Mouse (Mus musculus) urinary bladder, adult 2 months (tissue): Measurements from ENCODE around the gene D230025D16Rik. TPM values are rescaled to one million over a fixed set of nuclear protein-coding genes. Genes with fewer than 3 reads are reported as not detected.
"Not testable (repeated sequence)": the region's sequence is repeated elsewhere in the genome, so short reads cannot be mapped to it uniquely, and the experiment has no call there.

Experiments
- DNase-seq: peaks from one replicate; pipeline ENCODE4 v3.0.0; 2022; ENCODE audit warnings: low spot score
- polyA plus RNA-seq: library from polyadenylated mRNA; depleted of rRNA; stranded (reverse); fragments of >200 nt; gene quantifications from 2 replicates; pipeline ENCODE4 v1.2.3, GENCODE M21; 2012; rRNA removed

Gene D230025D16Rik
- 25.3 and 28.5 TPM in 2 replicates for polyA plus RNA-seq

DNA sequence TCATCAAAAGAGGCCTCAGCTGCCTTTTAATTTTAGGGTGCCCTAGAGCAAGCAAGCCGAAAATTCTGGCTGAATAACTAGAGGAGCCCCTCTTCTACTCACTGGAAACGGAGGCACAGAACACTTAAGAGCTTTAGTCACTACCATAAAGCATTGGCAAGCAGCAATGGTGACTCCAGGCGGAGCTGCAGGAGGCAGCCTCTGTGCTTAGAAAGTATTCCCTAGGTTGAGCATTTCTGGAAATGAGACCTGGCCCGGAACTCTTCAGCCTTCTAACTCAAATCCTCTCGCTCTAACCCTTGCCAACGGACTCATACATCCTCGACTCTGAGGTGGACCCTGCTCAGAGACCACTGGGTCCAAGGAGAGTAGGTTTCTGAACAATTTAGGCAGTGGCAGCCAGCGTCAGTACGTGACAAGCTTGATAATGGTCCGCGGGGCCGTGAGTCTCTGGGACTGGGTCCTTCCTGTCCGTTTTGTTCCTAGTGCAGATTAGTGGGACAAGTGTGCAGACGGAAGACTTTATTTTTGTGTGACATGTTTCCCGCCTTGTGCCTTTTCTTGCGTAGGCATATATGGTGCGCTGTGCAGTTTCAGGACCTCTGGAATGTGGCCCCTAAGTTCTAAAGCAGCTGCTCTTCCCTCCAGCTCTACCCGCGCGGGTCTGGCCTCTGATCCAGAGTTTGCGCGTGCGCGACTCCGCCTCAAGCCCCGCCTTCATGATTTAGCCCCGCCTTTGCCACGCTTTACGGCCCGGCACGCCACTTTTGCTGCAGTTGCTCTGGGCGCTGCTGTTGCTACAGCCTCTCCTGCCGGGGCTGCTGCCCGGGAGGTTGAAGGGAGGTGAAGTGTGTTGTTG, at the start of gene D230025D16Rik:
Gene D230025D16Rik (plus strand): TSS at position 733 of the 859 bp plus-strand sequence.
- peak; percentile 91 for DNase-seq

GRCm38 (mm10) chr8:105175287-105175686, 49.7 kb upstream of the D230025D16Rik start:
- DNase-seq, result not testable (repeated sequence)

DNA sequence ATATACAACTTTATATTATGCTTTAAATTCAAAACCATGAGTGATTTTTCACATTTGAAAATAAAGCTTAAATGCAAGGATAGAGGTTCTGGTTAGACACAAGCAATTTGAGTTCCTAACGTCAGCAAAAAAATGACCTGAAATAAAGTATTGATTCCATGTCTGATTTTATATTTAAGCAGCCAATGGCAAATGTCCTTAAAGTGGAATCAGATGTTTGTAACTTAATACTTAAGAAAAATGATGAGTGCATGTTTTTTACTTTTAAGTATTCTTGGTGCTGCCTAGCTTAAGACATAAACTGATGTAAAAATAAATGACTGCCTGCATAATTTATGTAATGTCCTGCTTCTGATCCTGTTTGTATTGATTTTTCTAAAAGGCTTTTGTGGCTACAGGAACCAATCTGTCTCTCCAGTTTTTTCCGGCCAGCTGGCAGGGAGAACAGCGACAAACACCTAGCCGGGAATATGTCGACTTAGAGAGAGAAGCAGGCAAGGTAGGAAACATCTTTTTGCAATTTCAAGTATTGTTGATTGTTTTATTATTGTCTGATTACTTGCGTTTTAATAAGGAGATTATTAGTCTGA, 46.6 kb upstream of the D230025D16Rik start:
- no peak for DNase-seq

DNA sequence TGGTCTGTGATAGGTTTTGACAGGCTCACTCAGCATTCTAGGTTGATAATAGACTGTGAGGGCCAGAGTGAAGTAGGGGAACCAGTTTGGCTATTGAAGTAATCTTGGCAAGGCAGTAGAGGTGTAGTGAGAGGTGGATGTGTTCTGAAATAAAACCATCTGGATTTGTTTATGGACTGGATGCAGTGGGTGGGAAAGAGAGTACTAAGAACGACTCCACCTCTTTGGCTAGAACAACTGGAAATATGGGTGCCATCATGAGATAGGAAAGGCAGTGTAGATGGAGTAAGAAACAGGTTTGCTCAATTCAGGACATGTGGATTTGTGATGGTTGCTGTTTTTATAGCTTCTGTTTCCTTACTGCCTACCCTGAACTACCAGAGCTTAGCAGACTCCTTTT, 42.7 kb upstream of the D230025D16Rik start:
- DNase-seq, result no peak

DNA sequence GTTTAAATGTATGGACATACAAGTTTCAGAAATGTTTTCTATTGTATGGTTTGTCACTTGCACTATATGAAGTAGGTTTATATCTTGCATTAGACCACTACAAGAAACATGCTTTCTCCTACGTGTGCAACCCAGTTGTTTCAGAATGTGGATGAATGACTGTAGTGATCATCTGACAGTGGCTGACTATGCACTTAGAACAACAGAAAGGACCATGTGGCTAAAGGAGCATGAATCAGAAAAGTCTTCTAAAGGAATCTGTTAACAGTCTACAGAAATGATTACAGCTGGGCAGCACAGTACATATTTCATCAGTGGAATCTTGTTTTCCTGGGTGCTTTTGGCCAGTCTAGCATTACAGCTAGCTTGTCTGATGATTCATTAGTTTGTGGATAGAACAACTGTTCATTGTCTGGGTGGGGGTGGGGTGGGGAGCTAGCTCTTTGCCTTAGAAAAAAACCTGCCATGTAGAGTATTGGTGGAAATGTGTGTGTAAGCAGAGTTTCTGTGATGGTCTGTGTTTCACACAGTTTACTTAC, 38.4 kb upstream of the D230025D16Rik start:
- no peak for DNase-seq

DNA sequence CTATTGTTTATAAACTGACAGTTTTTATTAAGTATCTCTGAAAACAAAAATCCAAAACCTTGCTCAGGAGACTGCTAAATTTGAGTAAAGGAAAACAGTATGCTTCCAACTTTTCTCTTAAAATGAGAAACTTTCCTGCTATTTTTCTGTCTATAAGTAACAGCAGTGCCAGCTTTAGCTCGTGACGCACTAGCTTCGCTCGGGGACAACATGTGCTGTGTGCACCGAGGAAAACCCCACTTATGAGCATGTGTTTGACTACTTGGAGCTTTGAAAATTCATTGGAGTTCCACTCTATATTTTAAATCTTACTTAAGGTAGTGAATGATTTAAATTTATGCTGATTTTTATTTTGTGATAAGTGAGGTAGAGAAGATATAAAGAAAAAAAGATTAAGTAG, 32.8 kb upstream of the D230025D16Rik start:
- DNase-seq, result no peak

DNA sequence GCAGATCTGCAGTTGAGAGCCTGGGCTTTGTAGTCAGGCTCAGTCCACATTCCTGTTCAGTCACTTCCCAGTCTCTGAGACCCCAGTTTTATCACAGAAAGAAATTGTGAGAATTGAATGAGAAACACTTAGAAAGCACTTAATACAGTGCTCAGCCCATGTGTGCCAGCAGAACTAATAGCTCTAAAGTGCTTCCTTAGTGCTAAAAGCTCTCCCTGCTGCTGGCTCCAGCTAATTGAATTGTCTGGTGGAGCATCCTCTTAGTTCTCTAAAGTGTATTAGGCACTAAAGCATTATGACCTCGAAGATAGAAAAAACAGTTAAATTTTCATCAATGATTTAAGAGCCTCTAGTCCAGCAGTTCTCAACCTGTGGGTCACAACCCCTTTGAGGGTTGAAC, 19.2 kb upstream of the D230025D16Rik start:
- no peak for DNase-seq

DNA sequence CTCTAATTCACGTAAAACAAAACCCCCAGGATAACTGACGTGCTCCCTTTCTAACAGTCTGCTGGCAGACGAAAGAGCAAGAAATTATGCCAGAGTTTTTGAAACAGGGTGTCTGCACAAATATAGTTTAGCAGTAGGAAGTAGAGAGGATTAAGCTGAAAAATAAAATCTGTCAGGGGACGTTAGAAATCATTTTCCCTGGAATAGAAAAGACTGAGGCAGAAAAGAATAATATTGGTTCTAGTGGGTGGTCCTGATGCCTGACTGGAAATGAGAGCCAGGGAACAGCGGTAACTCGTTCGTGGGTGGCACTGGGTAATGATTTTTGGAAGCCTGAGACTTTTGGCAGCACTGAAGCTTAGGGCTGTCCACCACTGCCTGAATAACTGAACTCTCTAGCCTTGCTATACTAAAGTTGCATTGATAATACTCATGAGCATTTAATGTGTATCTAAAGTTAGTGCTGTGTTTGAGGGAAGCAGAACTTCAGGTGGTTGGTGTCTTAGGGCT, 18.1 kb upstream of the D230025D16Rik start:
- no peak for DNase-seq

GRCm38 (mm10) chr8:105207675-105208273, 17.2 kb upstream of the D230025D16Rik start:
- no peak for DNase-seq

GRCm38 (mm10) chr8:105209153-105210110, 15.5 kb upstream of the D230025D16Rik start:
- no peak for DNase-seq

DNA sequence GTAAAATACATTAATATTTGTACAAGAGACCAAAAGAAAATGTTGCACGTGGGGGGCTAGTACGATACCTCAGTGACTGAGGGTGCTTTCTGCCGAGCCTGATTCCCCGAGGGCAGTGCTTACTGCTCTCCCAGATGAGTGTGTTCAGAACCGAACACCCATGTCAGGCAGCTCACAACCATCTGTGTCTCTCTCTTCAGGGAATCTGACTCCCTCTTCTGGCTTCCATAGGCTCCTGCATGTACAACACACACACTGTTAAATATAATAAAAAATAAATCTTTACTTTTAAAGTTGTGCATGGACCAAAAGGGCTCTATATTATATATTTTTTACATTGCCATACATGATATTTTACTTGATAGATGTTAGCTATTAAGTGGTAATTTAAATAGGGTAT, 10.8 kb upstream of the D230025D16Rik start:
- DNase-seq, result no peak

GRCm38 (mm10) chr8:105217926-105218522, 6.9 kb upstream of the D230025D16Rik start:
- no peak for DNase-seq

DNA sequence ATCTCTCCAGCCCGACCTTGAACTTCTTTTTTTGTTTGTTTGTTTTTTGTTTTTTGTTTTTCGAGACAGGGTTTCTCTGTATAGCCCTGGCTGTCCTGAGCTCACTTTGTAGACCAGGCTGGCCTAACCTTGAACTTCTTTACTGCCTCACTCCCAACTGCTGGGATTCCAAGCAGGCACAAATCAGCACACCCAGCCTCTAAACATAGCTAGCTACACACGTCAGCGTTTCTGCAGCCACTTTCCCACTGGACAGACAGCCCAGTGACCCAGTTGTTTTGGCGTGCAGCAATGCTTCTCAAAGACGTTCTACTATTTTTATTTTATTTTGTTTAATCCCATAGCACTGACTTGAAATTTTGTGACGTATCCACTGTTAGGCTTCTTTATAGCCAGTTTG, 1.1 kb upstream of the D230025D16Rik start:
- DNase-seq, result no peak

GRCm38 (mm10) chr8:105225272-105225593, 288 bp downstream of the D230025D16Rik start:
- no peak for DNase-seq

DNA sequence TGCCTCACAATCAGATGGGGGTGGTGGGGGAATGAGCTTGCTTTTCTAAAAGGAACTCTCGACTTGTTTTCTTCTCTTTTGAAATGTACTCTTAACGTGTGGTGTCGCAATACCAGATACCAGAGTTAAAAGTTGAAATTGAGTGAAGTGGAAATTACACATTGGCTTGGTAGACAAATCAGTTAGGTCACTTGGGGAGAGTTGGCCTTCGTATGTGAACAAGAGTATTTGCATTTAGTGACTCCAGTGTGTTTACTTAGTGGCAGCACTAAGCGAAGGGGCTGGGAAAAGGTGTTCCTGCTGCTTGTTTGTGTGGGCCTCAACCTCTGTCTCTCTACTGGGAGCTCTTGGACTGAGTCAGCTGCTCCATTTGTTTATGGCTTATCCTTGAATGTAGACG, 972 bp downstream of the D230025D16Rik start:
- no peak for DNase-seq

DNA sequence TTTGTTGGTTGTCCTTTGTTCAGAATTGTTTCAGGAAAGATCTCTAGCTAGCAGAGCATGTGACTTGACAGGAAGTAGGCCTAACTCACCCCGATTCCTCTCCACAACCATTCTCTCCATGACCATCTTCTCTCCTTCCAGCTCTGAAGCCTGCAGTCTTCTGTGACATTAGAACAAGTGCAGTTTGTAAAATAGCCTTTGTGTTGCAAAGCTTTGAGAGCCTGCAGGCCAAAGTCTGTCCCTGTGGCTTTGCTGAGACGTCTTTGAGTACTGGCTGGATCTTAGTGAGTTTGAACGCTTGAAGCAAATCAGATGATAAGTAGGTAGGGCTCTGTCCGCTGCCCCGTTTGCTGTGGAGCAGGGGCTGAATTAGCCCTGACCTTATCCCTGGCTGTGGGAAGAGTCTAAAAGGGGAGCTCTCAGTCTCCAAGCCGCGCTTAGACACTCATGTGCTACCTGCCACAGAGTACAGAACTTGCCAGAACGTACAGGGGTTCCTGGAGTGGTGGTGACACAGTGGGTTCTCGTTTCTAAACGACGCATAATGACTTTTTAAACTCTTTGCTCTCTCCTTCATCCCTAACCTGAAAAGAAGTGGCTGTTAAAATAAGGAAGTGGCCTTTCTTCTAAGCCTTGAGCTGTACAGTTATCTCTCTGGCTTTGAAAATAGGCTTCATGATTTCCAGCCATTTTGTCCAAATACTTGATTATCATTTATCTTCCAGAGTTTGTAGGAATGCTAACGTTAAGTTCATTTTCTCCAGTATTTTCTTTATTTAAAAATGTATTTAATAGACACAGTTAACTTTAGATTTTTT, 6.8 kb downstream of the D230025D16Rik start:
- no peak for DNase-seq

- not testable (repeated sequence) for DNase-seq
Observed at GRCm38 (mm10) chr8:105232321-105232693, 7.4 kb downstream of the D230025D16Rik start.

DNA sequence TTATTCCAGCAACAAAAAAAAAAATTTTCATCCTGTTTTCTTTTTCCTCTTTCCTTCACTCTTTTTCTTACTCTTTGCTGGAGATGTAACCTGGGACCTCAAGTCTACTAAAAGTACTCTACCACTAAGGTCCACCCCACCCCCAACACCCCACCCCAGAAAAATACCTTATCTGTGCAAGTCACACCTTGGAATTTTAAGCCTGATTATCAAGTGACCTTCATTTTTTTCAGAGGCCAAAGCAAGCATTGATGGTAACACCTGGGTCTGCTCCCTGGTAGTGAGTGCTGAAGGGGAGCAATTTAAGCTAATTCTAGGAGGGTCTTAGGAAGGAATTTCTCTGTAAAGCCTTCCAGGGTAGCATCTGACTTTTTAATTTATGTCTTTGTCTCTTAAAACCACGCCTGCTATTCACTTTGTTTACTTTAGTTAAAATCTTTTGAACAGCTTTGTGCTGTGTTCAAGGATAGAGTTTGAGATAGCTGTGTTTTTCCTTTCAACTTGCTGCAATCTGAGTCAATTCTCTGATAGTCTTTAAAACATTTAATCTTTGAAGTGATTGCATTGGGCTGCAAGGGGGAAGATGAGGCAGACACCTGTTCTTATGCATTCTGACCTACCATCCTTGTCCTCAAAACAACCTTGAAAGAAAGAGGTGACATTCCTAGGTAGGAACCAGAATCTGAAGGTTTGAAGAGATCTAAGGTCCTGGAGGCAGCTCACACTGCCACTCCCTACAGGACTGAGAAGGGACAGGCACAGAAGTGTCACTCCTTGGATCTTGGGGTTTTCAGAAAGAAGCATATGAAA, 8.4 kb downstream of the D230025D16Rik start:
- no peak for DNase-seq

- no peak for DNase-seq
Observed at GRCm38 (mm10) chr8:105235206-105235605, 10.3 kb downstream of the D230025D16Rik start.
